Mouse (Mus musculus): ENCODE measurements around the gene Ube2q2. TPM values are rescaled to one million over a fixed set of nuclear protein-coding genes. Genes with fewer than 3 reads are reported as not detected.
A peak's percentile ranks its signal among the peaks of the same experiment; 100 is the strongest.

Gene Ube2q2
- polyA plus RNA-seq, 1 experiment from 2014 or later, result 10.6 TPM

DNA sequence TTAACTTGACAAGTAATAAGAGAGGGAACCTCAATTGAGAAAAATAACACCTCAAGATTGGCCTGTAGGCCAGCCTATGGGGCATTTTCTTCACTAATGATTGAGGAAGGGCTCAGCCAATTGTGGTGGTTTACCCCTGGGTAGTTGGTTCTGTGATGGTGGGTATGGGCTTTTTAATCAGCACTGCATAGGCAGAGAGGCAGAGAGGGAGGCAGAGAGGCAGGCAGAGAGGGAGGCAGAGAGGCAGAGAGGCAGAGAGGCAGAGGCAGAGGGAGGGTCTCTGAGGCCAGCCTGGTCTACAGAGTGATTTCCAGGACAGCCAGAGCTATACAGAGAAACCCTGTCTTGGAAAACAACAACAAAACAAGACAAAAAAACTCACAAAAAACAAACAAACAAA lies 2.4 kb downstream of the Ube2q2 start:
- no peak for ATAC-seq
- Histone ChIP-seq H3K9ac (ENCODE audit: low read depth, low read length) (no peak overlapping the region), H3K4me1 (ENCODE audit: control insufficient read depth, insufficient read depth, low read length) (peaks cover 7% of the 10 kb centered on the region), H3K27me3 (replicated peaks; ENCODE audit: control insufficient read depth, insufficient read depth, low read length) (no peaks in the 10 kb centered on the region), H3K4me2 (ENCODE audit: low read depth, low read length) (no peak overlapping the region), H3K4me3 (ENCODE audit: low read length) (no peak overlapping the region), H3K27ac (ENCODE audit: low read length) (no peak overlapping the region), H3K36me3 (ENCODE audit: control insufficient read depth, insufficient read depth, low read length) (no peaks in the 10 kb centered on the region), H3K9me3 (ENCODE audit: control insufficient read depth, low read length) (no peaks in the 10 kb centered on the region)

DNA sequence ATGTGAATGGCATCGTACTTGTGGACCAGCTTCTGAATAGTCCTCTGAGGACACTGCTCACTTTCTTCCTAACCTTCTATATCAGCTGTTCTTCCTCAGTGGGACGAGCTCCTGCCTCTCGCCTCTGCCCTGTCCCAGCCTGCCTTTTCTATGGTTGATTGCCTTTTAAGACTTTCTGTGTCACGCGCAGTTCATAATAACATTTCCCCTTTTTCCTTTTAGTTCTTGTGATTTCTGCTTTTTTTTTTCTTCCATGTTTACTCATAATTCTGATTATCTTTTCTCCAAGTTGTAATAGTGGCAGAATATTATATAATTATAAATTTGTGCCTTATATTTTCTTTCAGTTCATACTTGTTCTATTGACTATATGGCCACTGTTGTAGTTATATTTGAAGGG lies 4.3 kb downstream of the Ube2q2 start:
- Histone ChIP-seq H3K36me3 (ENCODE audit: control insufficient read depth, insufficient read depth, low read length) (no peaks in the 10 kb centered on the region), H3K9ac (ENCODE audit: low read depth, low read length) (no peak overlapping the region), H3K9me3 (ENCODE audit: control insufficient read depth, low read length) (no peaks in the 10 kb centered on the region), H3K27me3 (replicated peaks; ENCODE audit: control insufficient read depth, insufficient read depth, low read length) (no peaks in the 10 kb centered on the region), H3K4me2 (ENCODE audit: low read depth, low read length) (no peak overlapping the region), H3K27ac (ENCODE audit: low read length) (no peak overlapping the region), H3K4me1 (ENCODE audit: control insufficient read depth, insufficient read depth, low read length) (peaks cover 7% of the 10 kb centered on the region), H3K4me3 (ENCODE audit: low read length) (no peak overlapping the region)
- WGBS, result 86% methylated on average over 5 of the region's 5 CpGs
- no peak for ATAC-seq

DNA sequence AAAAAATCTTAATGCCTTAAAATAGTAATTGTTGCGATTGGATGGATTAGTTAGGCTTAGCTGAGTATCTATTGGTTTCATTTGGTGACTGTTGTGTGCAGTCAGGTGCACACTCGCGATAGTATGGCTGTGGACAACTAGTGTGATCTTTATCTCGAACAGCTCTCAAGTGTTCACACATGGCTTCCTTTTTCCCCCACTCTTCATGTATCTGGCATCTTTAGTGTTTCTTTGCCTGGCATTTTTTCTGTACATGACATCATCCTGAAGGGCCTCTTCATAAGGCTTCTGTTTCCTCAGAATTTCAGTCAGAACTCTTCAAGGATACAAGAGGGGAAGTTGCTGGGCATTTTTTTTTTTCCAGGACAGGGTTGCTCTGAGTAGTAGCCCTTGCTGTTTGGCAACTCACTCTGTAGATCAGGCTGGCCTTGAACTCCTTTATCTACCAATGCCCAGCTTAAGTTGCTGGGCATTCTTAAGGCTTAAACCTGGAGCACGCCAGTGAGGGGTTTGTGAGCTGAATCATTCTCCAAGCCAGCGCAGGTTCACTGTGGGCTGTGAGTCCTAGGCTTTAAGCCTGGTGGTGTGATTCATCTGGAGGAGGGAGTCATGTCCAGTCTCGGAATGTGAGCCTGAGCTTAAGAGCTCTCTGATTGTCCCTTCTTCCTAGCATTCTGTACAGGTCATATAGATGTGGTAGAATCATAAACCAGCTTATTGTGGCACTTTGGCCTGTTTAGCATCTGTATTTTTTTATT lies 22.2 kb downstream of the Ube2q2 start:
- Histone ChIP-seq H3K27me3 (replicated peaks; ENCODE audit: control insufficient read depth, insufficient read depth, low read length) (no peaks in the 10 kb centered on the region), H3K27ac (ENCODE audit: low read length) (no peak overlapping the region), H3K36me3 (ENCODE audit: control insufficient read depth, insufficient read depth, low read length) (no peaks in the 10 kb centered on the region), H3K9me3 (ENCODE audit: control insufficient read depth, low read length) (no peaks in the 10 kb centered on the region), H3K4me2 (ENCODE audit: low read depth, low read length) (no peak overlapping the region), H3K9ac (ENCODE audit: low read depth, low read length) (no peak overlapping the region), H3K4me1 (ENCODE audit: control insufficient read depth, insufficient read depth, low read length) (no peaks in the 10 kb centered on the region), H3K4me3 (ENCODE audit: low read length) (no peak overlapping the region)
- WGBS, result 83% methylated on average over 7 of the region's 7 CpGs
- no peak for ATAC-seq

DNA sequence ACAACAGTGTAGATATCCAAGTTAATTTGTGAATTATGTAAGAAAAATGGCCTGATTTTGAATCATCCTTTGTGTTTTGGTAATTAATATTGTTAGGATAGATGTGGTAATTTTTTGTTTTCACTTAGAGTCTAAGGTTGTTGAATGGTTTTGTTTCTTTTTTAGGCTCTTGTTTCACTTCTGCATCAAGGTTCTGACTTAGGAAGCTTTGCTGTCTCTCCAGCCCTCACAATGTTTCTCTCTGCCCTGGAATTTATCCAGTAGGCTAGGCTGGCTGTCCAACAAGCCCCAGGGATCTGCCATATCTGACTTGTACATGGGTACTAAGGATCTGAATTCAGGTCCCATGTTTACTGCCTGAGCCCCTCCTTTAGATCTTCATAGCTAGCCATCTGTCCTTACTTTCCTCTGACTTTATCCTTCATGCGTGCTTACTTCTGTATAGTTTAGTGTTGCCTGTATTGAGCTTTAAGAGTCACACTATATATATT lies 23.6 kb downstream of the Ube2q2 start:
- WGBS, result 88% methylated on average over 1 of the region's 1 CpGs

DNA sequence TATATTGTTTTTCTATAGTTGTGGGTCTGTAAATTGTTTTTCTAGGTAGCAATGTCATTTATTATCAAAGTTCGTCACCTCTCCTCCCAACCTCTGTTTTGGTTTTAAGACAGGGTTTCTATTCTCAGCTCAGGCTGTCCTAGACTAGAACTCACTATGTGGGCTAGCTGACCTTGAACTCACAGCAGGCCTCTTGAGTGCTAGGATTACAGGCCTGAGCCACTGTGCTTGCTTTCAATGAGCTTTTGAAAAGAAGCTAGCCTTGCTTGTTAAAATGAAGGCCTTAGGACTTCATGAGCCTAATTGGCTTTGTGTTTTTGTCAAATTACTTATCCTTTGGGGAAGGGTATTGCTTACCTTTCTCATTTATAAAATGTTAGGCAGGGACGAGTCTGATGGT lies 25.6 kb downstream of the Ube2q2 start:
- ATAC-seq, result no peak

More for the DNA sequence above, 23.6 kb downstream of the Ube2q2 start:
- Histone ChIP-seq H3K36me3 (ENCODE audit: control insufficient read depth, insufficient read depth, low read length) (no peaks in the 10 kb centered on the region), H3K9ac (ENCODE audit: low read depth, low read length) (no peak overlapping the region), H3K9me3 (ENCODE audit: control insufficient read depth, low read length) (no peaks in the 10 kb centered on the region), H3K27me3 (replicated peaks; ENCODE audit: control insufficient read depth, insufficient read depth, low read length) (no peaks in the 10 kb centered on the region), H3K27ac (ENCODE audit: low read length) (no peak overlapping the region), H3K4me1 (ENCODE audit: control insufficient read depth, insufficient read depth, low read length) (no peaks in the 10 kb centered on the region), H3K4me2 (ENCODE audit: low read depth, low read length) (no peak overlapping the region), H3K4me3 (ENCODE audit: low read length) (no peak overlapping the region)
- no peak for ATAC-seq

DNA sequence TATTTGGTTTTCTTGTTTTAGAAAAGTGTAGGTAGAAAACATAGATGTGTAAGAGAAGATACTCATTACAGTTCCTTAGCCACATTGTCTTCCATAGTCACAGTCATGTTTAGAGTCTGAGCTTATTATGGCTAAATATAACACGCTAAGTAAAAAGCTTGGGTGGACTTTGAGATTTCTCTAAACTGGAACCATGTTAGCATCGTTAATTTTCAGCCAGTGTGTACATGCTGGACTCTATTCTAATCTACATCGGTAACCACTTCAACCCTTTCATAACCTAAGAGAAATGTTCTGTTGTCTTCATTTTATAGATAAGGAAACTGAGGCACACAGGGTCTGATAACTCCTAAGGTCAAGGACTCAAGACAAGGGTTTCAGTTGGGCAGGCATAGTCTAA lies 47.2 kb downstream of the Ube2q2 start:
- Histone ChIP-seq H3K4me3 (ENCODE audit: low read length) (no peak overlapping the region), H3K9ac (ENCODE audit: low read depth, low read length) (no peak overlapping the region), H3K27ac (ENCODE audit: low read length) (no peak overlapping the region), H3K36me3 (ENCODE audit: control insufficient read depth, insufficient read depth, low read length) (no peaks in the 10 kb centered on the region; the same call in 1 of the 2 replicates), H3K4me1 (ENCODE audit: control insufficient read depth, insufficient read depth, low read length) (no peaks in the 10 kb centered on the region), H3K27me3 (replicated peaks; ENCODE audit: control insufficient read depth, insufficient read depth, low read length) (no peaks in the 10 kb centered on the region), H3K9me3 (ENCODE audit: control insufficient read depth, low read length) (no peaks in the 10 kb centered on the region), H3K4me2 (ENCODE audit: low read depth, low read length) (no peak overlapping the region)
- ATAC-seq, result no peak
- 90% methylated on average over 3 of the region's 3 CpGs for WGBS

More for the DNA sequence above, 25.6 kb downstream of the Ube2q2 start:
- Histone ChIP-seq H3K4me3 (ENCODE audit: low read length) (no peak overlapping the region), H3K27me3 (replicated peaks; ENCODE audit: control insufficient read depth, insufficient read depth, low read length) (no peaks in the 10 kb centered on the region), H3K27ac (ENCODE audit: low read length) (no peak overlapping the region), H3K4me1 (ENCODE audit: control insufficient read depth, insufficient read depth, low read length) (no peaks in the 10 kb centered on the region), H3K4me2 (ENCODE audit: low read depth, low read length) (no peak overlapping the region), H3K36me3 (ENCODE audit: control insufficient read depth, insufficient read depth, low read length) (no peaks in the 10 kb centered on the region), H3K9ac (ENCODE audit: low read depth, low read length) (no peak overlapping the region), H3K9me3 (ENCODE audit: control insufficient read depth, low read length) (no peaks in the 10 kb centered on the region)
- WGBS, result 91% methylated on average over 2 of the region's 2 CpGs

DNA sequence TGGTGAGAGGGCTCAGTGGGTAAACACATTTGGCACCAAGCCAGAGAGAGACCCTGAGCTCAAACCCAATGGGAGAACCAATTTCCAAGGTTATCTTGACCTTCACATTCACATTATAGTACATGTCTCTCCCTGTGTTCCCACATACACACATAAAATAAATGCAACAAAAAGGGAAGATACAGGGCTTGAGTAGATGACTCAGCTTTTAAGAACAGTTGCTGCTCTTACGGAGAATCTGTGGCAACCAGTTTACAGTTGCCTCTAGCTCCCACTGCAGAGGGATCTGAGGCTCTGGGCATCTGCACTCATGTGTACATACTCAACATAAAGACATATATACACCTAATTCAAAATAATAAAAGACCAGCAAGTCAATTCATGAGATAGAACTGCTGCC lies 49.6 kb downstream of the Ube2q2 start:
- Histone ChIP-seq H3K9ac (ENCODE audit: low read depth, low read length) (no peak overlapping the region), H3K9me3 (ENCODE audit: control insufficient read depth, low read length) (no peaks in the 10 kb centered on the region), H3K4me3 (ENCODE audit: low read length) (no peak overlapping the region), H3K27ac (ENCODE audit: low read length) (no peak overlapping the region), H3K36me3 (ENCODE audit: control insufficient read depth, insufficient read depth, low read length) (no peaks in the 10 kb centered on the region), H3K4me1 (ENCODE audit: control insufficient read depth, insufficient read depth, low read length) (no peaks in the 10 kb centered on the region), H3K4me2 (ENCODE audit: low read depth, low read length) (no peak overlapping the region), H3K27me3 (replicated peaks; ENCODE audit: control insufficient read depth, insufficient read depth, low read length) (no peaks in the 10 kb centered on the region)
- ATAC-seq, result no peak
- 95% methylated on average over 1 of the region's 1 CpGs for WGBS

DNA sequence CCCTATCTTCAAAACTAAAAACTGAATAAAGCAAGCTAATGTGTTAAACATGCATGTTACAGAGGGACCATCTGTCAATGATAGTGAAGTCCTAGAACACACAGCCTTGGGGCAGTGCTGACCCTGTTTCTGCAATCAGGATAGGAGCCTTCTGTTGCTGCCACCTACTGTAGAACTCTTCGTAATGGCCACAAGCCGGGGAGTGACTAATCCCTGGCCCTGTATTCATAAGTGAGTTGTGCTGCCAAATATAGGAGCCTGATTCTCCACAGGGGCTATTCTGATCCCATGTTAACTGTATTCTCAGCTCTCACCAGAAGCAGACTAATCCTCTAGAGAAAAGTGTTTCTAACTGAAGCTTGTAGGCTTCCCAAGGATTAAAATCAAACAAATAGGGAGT lies 50.7 kb downstream of the Ube2q2 start:
- Histone ChIP-seq H3K9me3 (ENCODE audit: control insufficient read depth, low read length) (no peaks in the 10 kb centered on the region), H3K27me3 (replicated peaks; ENCODE audit: control insufficient read depth, insufficient read depth, low read length) (no peaks in the 10 kb centered on the region), H3K9ac (ENCODE audit: low read depth, low read length) (no peak overlapping the region), H3K36me3 (ENCODE audit: control insufficient read depth, insufficient read depth, low read length) (no peaks in the 10 kb centered on the region), H3K4me2 (ENCODE audit: low read depth, low read length) (no peak overlapping the region), H3K4me1 (ENCODE audit: control insufficient read depth, insufficient read depth, low read length) (no peaks in the 10 kb centered on the region), H3K4me3 (ENCODE audit: low read length) (no peak overlapping the region), H3K27ac (ENCODE audit: low read length) (no peak overlapping the region)
- no peak for ATAC-seq
- WGBS, result 78% methylated on average over 2 of the region's 2 CpGs

DNA sequence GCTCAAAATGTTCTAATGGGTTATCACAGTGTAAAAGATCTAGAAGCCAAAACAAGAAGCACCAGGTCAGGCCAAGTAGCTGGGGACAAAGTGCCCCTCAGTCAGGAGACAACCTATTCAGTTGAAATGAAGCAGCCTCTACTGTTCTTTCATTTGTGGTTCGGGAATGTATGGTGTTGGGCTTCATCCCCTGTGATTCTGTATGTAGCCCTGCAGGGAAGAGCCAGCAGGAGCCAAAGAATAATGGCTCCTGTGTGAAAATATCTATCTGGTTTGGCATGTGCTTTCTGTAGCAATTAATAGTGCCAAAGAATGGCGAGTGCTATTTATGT lies 59.8 kb downstream of the Ube2q2 start:
- peak overlapping the region; percentile 91 for H3K4me3 ChIP-seq (ENCODE audit: low read length)
- ATAC-seq, result peak; percentile 22; the same call in 1 of the 2 replicates
- peaks cover 21% of the 10 kb centered on the region for H3K4me1 ChIP-seq (ENCODE audit: control insufficient read depth, insufficient read depth, low read length)
- 0% methylated on average over 2 of the region's 2 CpGs for WGBS
- peak overlapping the region; percentile 78 for H3K9ac ChIP-seq (ENCODE audit: low read depth, low read length)
- H3K27me3 ChIP-seq (replicated peaks; ENCODE audit: control insufficient read depth, insufficient read depth, low read length), result no peaks in the 10 kb centered on the region
- H3K4me2 ChIP-seq (ENCODE audit: low read depth, low read length), result peak overlapping the region; percentile 83
- no peaks in the 10 kb centered on the region for H3K36me3 ChIP-seq (ENCODE audit: control insufficient read depth, insufficient read depth, low read length)
- H3K27ac ChIP-seq (ENCODE audit: low read length), result peak overlapping the region; percentile 81
- H3K9me3 ChIP-seq (ENCODE audit: control insufficient read depth, low read length), result no peaks in the 10 kb centered on the region
